In genomic region chr10:95200323-95200722, GRCm38 (mm10) we compare ENCODE assay signal across 10 mouse cellular contexts.
DNase-seq lines count a peak whose midpoint lies in the region; ATAC-seq and TF ChIP-seq lines count a peak whose summit lies in the region.
"Had no signal": no experiment of that assay in that cellular context is flagged by ENCODE, and none has a peak within 500 bp of the region (broad histone marks: within the 10 kb centered on the region; RNA-seq: fewer than 3 reads in every experiment).

No protein-coding gene starts in this region.

- no peaks in the 10 kb centered on the region for H3K9me3 ChIP-seq in heart, embryonic 11.5 days (replicated peaks; ENCODE audit: control insufficient read depth, low read length)
- H3K9me3 ChIP-seq: liver, embryonic 13.5 days; neural tube, embryonic 15.5 days had no signal

- peak overlapping the region; percentile 32 for H3K27ac ChIP-seq in heart, adult 2 months
- H3K27ac ChIP-seq in heart, embryonic 11.5 days (ENCODE audit: low read depth, low read length) = no peak overlapping the region
- H3K27ac ChIP-seq: liver, embryonic 13.5 days; neural tube, embryonic 15.5 days had no signal

- no peaks in the 10 kb centered on the region for H3K27me3 ChIP-seq in heart, adult 2 months (ENCODE audit: control insufficient read depth, insufficient read depth, low read length)
- no peaks in the 10 kb centered on the region; the same call in 1 of the 2 replicates for H3K27me3 ChIP-seq in heart, embryonic 11.5 days (ENCODE audit: control insufficient read depth, insufficient read depth, low read length)
- H3K27me3 ChIP-seq: liver, embryonic 13.5 days; neural tube, embryonic 15.5 days had no signal

- no peaks in the 10 kb centered on the region for H3K36me3 ChIP-seq in heart, adult 2 months (ENCODE audit: control insufficient read depth, insufficient read depth, low read length)
- H3K36me3 ChIP-seq in heart, embryonic 11.5 days (ENCODE audit: control insufficient read depth, insufficient read depth, low read length) = no peaks in the 10 kb centered on the region
- H3K36me3 ChIP-seq: liver, embryonic 13.5 days; neural tube, embryonic 15.5 days had no signal

- DNase-seq in heart, adult 2 months = peak; percentile 79 to 83
- DNase-seq in adrenal gland, postnatal 14 days = peak; percentile 60
- DNase-seq in cerebellum, adult 9-11 months = peak; percentile 58
- DNase-seq in heart, postnatal 25 days (ENCODE audit: low spot score) = peak; percentile 71
- DNase-seq in thymus, postnatal 36 days = no peak
- DNase-seq in embryo, embryonic 11 days = no peak
- DNase-seq in embryo, embryonic 10.5 days (ENCODE audit: low spot score) = no peak
- DNase-seq: liver, embryonic 13.5 days had no signal

- H3K79me2 ChIP-seq in heart, adult 2 months (replicated peaks; ENCODE audit: control insufficient read depth, insufficient read depth, low read length) = no peaks in the 10 kb centered on the region

- peak; percentile 24; the same call in 1 of the 2 replicates for TF ChIP-seq CTCF in heart, adult 2 months (IDR thresholded peaks at IDR 0.05)

- intact Hi-C loops in heart, adult 2 months (cut with DNase I) = no loop called here
- intact Hi-C loops in heart, postnatal 25 days (cut with DNase I) = no loop called here

- no peak for TF ChIP-seq POLR2A in heart, adult 2 months (IDR thresholded peaks at IDR 0.05; ENCODE audit: insufficient read depth, low read depth, low read length)

- no peak overlapping the region for H3K4me2 ChIP-seq in heart, embryonic 11.5 days
- H3K4me2 ChIP-seq: liver, embryonic 13.5 days; neural tube, embryonic 15.5 days had no signal

- 32% methylated on average over 7 of the region's 7 CpGs for WGBS in heart, adult 2 months
- WGBS in heart, embryonic 11.5 days (ENCODE audit: insufficient replicate concordance) = 64% methylated on average over 7 of the region's 7 CpGs

- no peak overlapping the region for H3K4me3 ChIP-seq in heart, adult 2 months
- H3K4me3 ChIP-seq in heart, embryonic 11.5 days (ENCODE audit: low read depth, low read length) = no peak overlapping the region
- H3K4me3 ChIP-seq: liver, embryonic 13.5 days; neural tube, embryonic 15.5 days had no signal

- TF ChIP-seq EP300 in heart, adult 2 months (IDR thresholded peaks at IDR 0.05; ENCODE audit: insufficient read depth, low read depth, low read length) = no peak

- ATAC-seq in heart, embryonic 11.5 days (replicated peaks; ENCODE audit: insufficient number of reproducible peaks, low FRiP score, low TSS enrichment) = no peak

- peaks cover 8% of the 10 kb centered on the region for H3K4me1 ChIP-seq in heart, adult 2 months (ENCODE audit: control insufficient read depth, insufficient read depth, low read length)
- peaks cover 2% of the 10 kb centered on the region; the same call in 1 of the 2 replicates for H3K4me1 ChIP-seq in heart, embryonic 11.5 days (ENCODE audit: control insufficient read depth, insufficient read depth, low read length)

- no peak overlapping the region for H3K9ac ChIP-seq in heart, adult 2 months (ENCODE audit: low read depth, low read length)
- H3K9ac ChIP-seq in heart, embryonic 11.5 days (ENCODE audit: low read depth, low read length) = no peak overlapping the region
- H3K9ac ChIP-seq: liver, embryonic 13.5 days; neural tube, embryonic 15.5 days had no signal

Comparison
In these comparisons a context has a peak if more than half of its experiments do, and no peak if none do; other contexts are left out.
1. DNase-seq: peak in heart, adult 2 months (2 of 2), adrenal gland, postnatal 14 days (single experiment), cerebellum, adult 9-11 months (single experiment) and heart, postnatal 25 days (single experiment); none in thymus, postnatal 36 days (0 of 2), embryo, embryonic 11 days (single experiment) and embryo, embryonic 10.5 days (single experiment).